In the genomic region with DNA sequence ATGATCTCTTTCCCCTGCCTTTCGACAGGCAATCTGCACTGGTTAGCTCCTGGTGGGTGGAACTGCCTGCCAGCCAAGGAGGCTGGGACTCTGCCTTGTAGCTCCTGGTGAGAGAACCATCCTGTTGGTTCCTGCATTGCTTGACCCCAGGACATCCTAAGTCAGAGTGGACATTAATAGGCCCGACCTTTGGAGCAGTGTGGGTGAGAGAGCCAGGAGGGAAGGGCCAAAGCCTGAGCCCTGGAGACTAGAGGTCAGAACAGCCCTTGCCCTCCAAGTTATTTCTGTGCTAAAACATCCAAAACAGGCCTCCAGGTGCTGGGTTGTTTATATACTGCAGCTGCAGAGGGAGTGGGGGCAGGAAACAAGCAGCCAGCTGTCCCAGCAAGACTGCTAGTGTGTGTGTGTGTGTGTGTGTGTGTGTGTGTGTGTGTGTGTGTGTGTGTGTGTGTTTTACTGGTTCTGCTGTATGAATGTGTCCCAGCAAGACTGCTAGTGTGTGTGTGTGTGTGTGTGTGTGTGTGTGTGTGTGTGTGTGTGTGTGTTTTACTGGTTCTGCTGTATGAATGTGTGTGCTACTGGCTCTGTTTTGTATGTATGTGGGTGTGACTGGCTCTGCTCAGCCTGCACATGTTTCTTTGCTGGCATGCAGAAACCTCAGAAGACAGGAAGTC, we compare ENCODE assay signal across 9 mouse cellular contexts. TPM values are rescaled to one million over a fixed set of nuclear protein-coding genes. Genes with fewer than 3 reads are reported as not detected.
DNase-seq lines count a peak whose midpoint lies in the region; ATAC-seq and TF ChIP-seq lines count a peak whose summit lies in the region.
"Had no signal": no experiment of that assay in that cellular context is flagged by ENCODE, and none has a peak within 500 bp of the region (broad histone marks: within the 10 kb centered on the region; RNA-seq: fewer than 3 reads in every experiment).

No protein-coding gene starts in this region.

- 67% methylated on average over 2 of the region's 2 CpGs for WGBS in forebrain, postnatal 0 days
- WGBS in forebrain, embryonic 14.5 days: 69% methylated on average over 2 of the region's 2 CpGs
- WGBS in midbrain, embryonic 11.5 days: 53% methylated on average over 2 of the region's 2 CpGs

- DNase-seq in forebrain, postnatal 0 days: no peak
- DNase-seq in forebrain, embryonic 14.5 days (ENCODE audit: low spot score): no peak
- DNase-seq in gastrocnemius, postnatal 36 days: peak; percentile 33 to 41
- DNase-seq in kidney, postnatal 36 days: peak; percentile 69 to 86
- no peak for DNase-seq in cerebellum, adult 18-20 months
- DNase-seq in midbrain, embryonic 11.5 days (ENCODE audit: low spot score, missing footprints): no peak

- no peaks in the 10 kb centered on the region for H3K36me3 ChIP-seq in forebrain, postnatal 0 days (ENCODE audit: insufficient read depth)
- H3K36me3 ChIP-seq in forebrain, embryonic 14.5 days (ENCODE audit: control insufficient read depth, insufficient read depth, low read length): no peaks in the 10 kb centered on the region
- no peaks in the 10 kb centered on the region for H3K36me3 ChIP-seq in midbrain, embryonic 11.5 days (ENCODE audit: control insufficient read depth, insufficient read depth, low read length)
- H3K36me3 ChIP-seq: hindbrain, embryonic 15.5 days had no signal

- H3K9me3 ChIP-seq in forebrain, postnatal 0 days (ENCODE audit: low read length): no peaks in the 10 kb centered on the region
- H3K9me3 ChIP-seq in forebrain, embryonic 14.5 days (replicated peaks; ENCODE audit: control insufficient read depth, low read length): no peaks in the 10 kb centered on the region
- H3K9me3 ChIP-seq in midbrain, embryonic 11.5 days (ENCODE audit: control insufficient read depth, low read length): no peaks in the 10 kb centered on the region
- H3K9me3 ChIP-seq: hindbrain, embryonic 15.5 days had no signal

- H3K4me1 ChIP-seq in forebrain, postnatal 0 days (ENCODE audit: insufficient read depth): no peaks in the 10 kb centered on the region
- no peaks in the 10 kb centered on the region for H3K4me1 ChIP-seq in forebrain, embryonic 14.5 days (ENCODE audit: control insufficient read depth, insufficient read depth, low read length)
- no peaks in the 10 kb centered on the region for H3K4me1 ChIP-seq in midbrain, embryonic 11.5 days (ENCODE audit: control insufficient read depth, insufficient read depth, low read length)

- H3K27me3 ChIP-seq in forebrain, postnatal 0 days (ENCODE audit: insufficient read depth, low read length): no peaks in the 10 kb centered on the region
- no peaks in the 10 kb centered on the region for H3K27me3 ChIP-seq in forebrain, embryonic 14.5 days (replicated peaks; ENCODE audit: control insufficient read depth, insufficient read depth, low read length)
- H3K27me3 ChIP-seq in midbrain, embryonic 11.5 days (ENCODE audit: control insufficient read depth, insufficient read depth, low read length): no peaks in the 10 kb centered on the region
- H3K27me3 ChIP-seq: hindbrain, embryonic 15.5 days had no signal

- no peak overlapping the region for H3K9ac ChIP-seq in forebrain, postnatal 0 days
- H3K9ac ChIP-seq in forebrain, embryonic 14.5 days (ENCODE audit: low read length): no peak overlapping the region
- no peak overlapping the region for H3K9ac ChIP-seq in midbrain, embryonic 11.5 days (ENCODE audit: low read length)
- H3K9ac ChIP-seq: hindbrain, embryonic 15.5 days had no signal

- peak; percentile 47; the same call in 1 of the 2 replicates for ATAC-seq in forebrain, postnatal 0 days
- no peak for ATAC-seq in forebrain, embryonic 14.5 days
- ATAC-seq in activated CD4-positive, CD25-positive, alpha-beta regulatory T cell, adult 4 months: peak; percentile 93
- 0 out of 2 replicates have a peak, but pooled peaks have one; percentile 13 for ATAC-seq in megakaryocyte-erythroid progenitor cell, adult 5-6 weeks (replicated peaks; ENCODE audit: low FRiP score, low TSS enrichment, poor library complexity, severe bottlenecking)
- no peak for ATAC-seq in midbrain, embryonic 11.5 days (ENCODE audit: low FRiP score)

- intact Hi-C loops in gastrocnemius, postnatal 36 days (cut with DNase I): loop anchor here (5.0 kb wide), 1 partner anchor 50 kb away; no protein-coding TSS in a partner anchor

- no peak for TF ChIP-seq CTCF in forebrain, postnatal 0 days (IDR thresholded peaks at IDR 0.05; ENCODE audit: low read depth)

- no peak overlapping the region for H3K27ac ChIP-seq in forebrain, postnatal 0 days (ENCODE audit: low read depth, low read length)
- H3K27ac ChIP-seq in forebrain, embryonic 14.5 days (ENCODE audit: low read depth, low read length): no peak overlapping the region
- no peak overlapping the region for H3K27ac ChIP-seq in midbrain, embryonic 11.5 days (ENCODE audit: low read depth, low read length)
- H3K27ac ChIP-seq: hindbrain, embryonic 15.5 days had no signal

- H3K4me2 ChIP-seq in forebrain, postnatal 0 days (ENCODE audit: low read depth): no peak overlapping the region
- H3K4me2 ChIP-seq in forebrain, embryonic 14.5 days (ENCODE audit: low read length): no peak overlapping the region
- H3K4me2 ChIP-seq in midbrain, embryonic 11.5 days: no peak overlapping the region
- H3K4me2 ChIP-seq: hindbrain, embryonic 15.5 days had no signal

- no peak overlapping the region for H3K4me3 ChIP-seq in forebrain, postnatal 0 days (ENCODE audit: low read depth, low read length)
- H3K4me3 ChIP-seq in forebrain, embryonic 14.5 days (ENCODE audit: low read depth, low read length): no peak overlapping the region
- no peak overlapping the region for H3K4me3 ChIP-seq in midbrain, embryonic 11.5 days (ENCODE audit: low read depth, low read length)
- H3K4me3 ChIP-seq: hindbrain, embryonic 15.5 days had no signal

RNA-seq across cellular contexts. Expression of a gene that starts 6.1 kb away (rescaled TPM):
- total RNA-seq in forebrain, postnatal 0 days (2014; rRNA removed): 80.2 and 80.4 TPM in 2 replicates
- polyA plus RNA-seq in forebrain, postnatal 0 days (2015; fragmentation: Nextera tagmentation; extraction: Ambion mirVana): 30.1 and 37.1 TPM in 2 replicates
- 31.7 and 49.8 TPM in 2 replicates for polyA plus RNA-seq in forebrain, embryonic 14.5 days (2014; fragmentation: Nextera tagmentation; extraction: Ambion mirVana)
- 10 to 100 TPM; 30.4 to 31.9 TPM for polyA plus RNA-seq in activated CD4-positive, CD25-positive, alpha-beta regulatory T cell, adult 4 months (2017; shearing (Covaris generic))
- total RNA-seq in gastrocnemius, postnatal 36 days (2021): 10 to 100 TPM; 29.5 to 32.7 TPM
- total RNA-seq in megakaryocyte-erythroid progenitor cell, adult 5-6 weeks (2014; fragmentation: Nextera tagmentation): 35.7 and 42.1 TPM in 2 replicates
- total RNA-seq in megakaryocyte-erythroid progenitor cell, adult 5-6 weeks (2017): 17.5 and 26.8 TPM in 2 replicates
- 34.1 and 35.3 TPM in 2 replicates for polyA plus RNA-seq in midbrain, embryonic 11.5 days (2014; fragmentation: Nextera tagmentation; extraction: Ambion mirVana)

RNA-seq across cellular contexts. Expression of a gene that starts 43.5 kb away (rescaled TPM):
- 0.76 and 1.3 TPM in 2 replicates for total RNA-seq in forebrain, postnatal 0 days (2014; rRNA removed)
- polyA plus RNA-seq in forebrain, postnatal 0 days (2015; fragmentation: Nextera tagmentation; extraction: Ambion mirVana): 1.4 and 1.6 TPM in 2 replicates
- 1.0 and 1.1 TPM in 2 replicates for polyA plus RNA-seq in forebrain, embryonic 14.5 days (2014; fragmentation: Nextera tagmentation; extraction: Ambion mirVana)
- 1 to 10 TPM; 2.7 to 5.4 TPM for polyA plus RNA-seq in activated CD4-positive, CD25-positive, alpha-beta regulatory T cell, adult 4 months (2017; shearing (Covaris generic))
- under 1 TPM in 1 of 2 experiments, not detected in 1; 0.12 TPM for total RNA-seq in gastrocnemius, postnatal 36 days (2021)
- 2.1 and 3.2 TPM in 2 replicates for total RNA-seq in megakaryocyte-erythroid progenitor cell, adult 5-6 weeks (2014; fragmentation: Nextera tagmentation)
- 0.95 and 2.0 TPM in 2 replicates for total RNA-seq in megakaryocyte-erythroid progenitor cell, adult 5-6 weeks (2017)
- 1.2 and 1.5 TPM in 2 replicates for polyA plus RNA-seq in midbrain, embryonic 11.5 days (2014; fragmentation: Nextera tagmentation; extraction: Ambion mirVana)

Comparison
In these comparisons a context has a peak if more than half of its experiments do, and no peak if none do; other contexts are left out.
1. ATAC-seq: peak in forebrain, postnatal 0 days (single experiment), activated CD4-positive, CD25-positive, alpha-beta regulatory T cell, adult 4 months (single experiment) and megakaryocyte-erythroid progenitor cell, adult 5-6 weeks (single experiment); none in forebrain, embryonic 14.5 days (single experiment) and midbrain, embryonic 11.5 days (single experiment).
2. DNase-seq: peak in gastrocnemius, postnatal 36 days (2 of 2) and kidney, postnatal 36 days (2 of 2); none in forebrain, postnatal 0 days (single experiment), forebrain, embryonic 14.5 days (single experiment), cerebellum, adult 18-20 months (0 of 2) and midbrain, embryonic 11.5 days (single experiment).